Mouse (Mus musculus) MEL (cell line): ENCODE measurements around the gene Dnajc5g. TPM values are rescaled to one million over a fixed set of nuclear protein-coding genes. Genes with fewer than 3 reads are reported as not detected.
A peak's percentile ranks its signal among the peaks of the same experiment; 100 is the strongest.

Source experiments
- DNase-seq: peaks from one replicate; pipeline ENCODE4 v3.0.0; 2011; ENCODE audit warnings: low read depth, low spot score
- H3K27ac ChIP-seq: 2 replicates; pipeline ENCODE4 v1.5.1; 2012; ENCODE audit warnings: low read depth, mild to moderate bottlenecking, control low read depth, low read length, moderate library complexity; ENCODE audit not compliant: control insufficient read depth
- H3K27me3 ChIP-seq, 2 experiments: fragments of 150-350 bp in 1 of 2; sonication (generic) in 1 of 2; 2 replicates each; pipeline ENCODE4 v1.6.1; 2012; ENCODE audit warnings: low read length in 2 of 2, mild to moderate bottlenecking in 2 of 2, improper control_type of control experiment in 1 of 2, moderate library complexity in 1 of 2; ENCODE audit not compliant: insufficient read depth in 2 of 2, control insufficient read depth in 1 of 2
- H3K36me3 ChIP-seq, 2 experiments: 2 replicates each; pipeline ENCODE4 v1.6.1; 2012 to 2014; ENCODE audit warnings: low read length in 2 of 2, improper control_type of control experiment in 1 of 2, inconsistent platforms in 1 of 2, mild to moderate bottlenecking in 1 of 2; ENCODE audit not compliant: insufficient read depth in 2 of 2, control insufficient read depth in 1 of 2
- H3K4me1 ChIP-seq, 2 experiments: fragments of 150-350 bp in 1 of 2; sonication (generic) in 1 of 2; 2 replicates each; pipeline ENCODE4 v1.6.1; 2012; ENCODE audit warnings: low read length in 2 of 2, improper control_type of control experiment in 1 of 2, mild to moderate bottlenecking in 1 of 2; ENCODE audit not compliant: insufficient read depth in 2 of 2, control insufficient read depth in 1 of 2
- H3K4me3 ChIP-seq, 2 experiments: fragments of 150-350 bp in 1 of 2; sonication (generic) in 1 of 2; 2 replicates each; pipeline ENCODE4 v1.5.1; 2012; ENCODE audit warnings: low read depth in 2 of 2, low read length in 2 of 2, mild to moderate bottlenecking in 2 of 2, moderate library complexity in 2 of 2, control low read depth in 1 of 2, improper control_type of control experiment in 1 of 2; ENCODE audit not compliant: control insufficient read depth in 1 of 2, insufficient read depth in 1 of 2
- H3K79me2 ChIP-seq: 2 replicates; pipeline ENCODE4 v1.6.1; 2012; ENCODE audit warnings: mild to moderate bottlenecking, low read length, moderate library complexity; ENCODE audit not compliant: control insufficient read depth, poor library complexity, insufficient read depth
- H3K9ac ChIP-seq: 2 replicates; pipeline ENCODE4 v1.6.1; 2012; ENCODE audit warnings: low read depth, mild to moderate bottlenecking, control low read depth, low read length, moderate library complexity; ENCODE audit not compliant: control insufficient read depth, poor library complexity, severe bottlenecking
- H3K9me3 ChIP-seq: fragments of 150-350 bp; sonication (generic); replicated peaks from 2 replicates; pipeline ENCODE4 v1.6.1; 2012; ENCODE audit warnings: mild to moderate bottlenecking, low read length, improper control_type of control experiment, moderate library complexity; ENCODE audit not compliant: insufficient read depth
- BHLHE40 ChIP-seq: IDR thresholded peaks from 2 replicates; pipeline ENCODE4 v1.6.1; 2012; ENCODE audit warnings: low read depth, mild to moderate bottlenecking, inconsistent platforms, low read length, improper control_type of control experiment, borderline replicate concordance
- CHD1 ChIP-seq: IDR thresholded peaks from 2 replicates; pipeline ENCODE4 v1.6.1; 2012; ENCODE audit warnings: low read depth, mild to moderate bottlenecking, inconsistent platforms, low read length, improper control_type of control experiment
- CHD2 ChIP-seq: IDR thresholded peaks from 2 replicates; pipeline ENCODE4 v1.6.1; 2011; ENCODE audit warnings: low read length, improper control_type of control experiment
- CTCF ChIP-seq, 3 experiments: IDR thresholded peaks in 2 of 3; conservative IDR thresholded peaks in 1 of 3; 2 replicates each; pipeline ENCODE4 v1.5.1; 2011 to 2012; ENCODE audit warnings: low read length in 3 of 3, low read depth in 2 of 3, mild to moderate bottlenecking in 2 of 3, improper control_type of control experiment in 1 of 3, inconsistent platforms in 1 of 3, mixed read lengths in 1 of 3, moderate library complexity in 1 of 3; ENCODE audit not compliant: control insufficient read depth in 1 of 3, insufficient read depth in 1 of 3, poor library complexity in 1 of 3, severe bottlenecking in 1 of 3
- E2F4 ChIP-seq: IDR thresholded peaks from 2 replicates; pipeline ENCODE4 v1.6.1; 2011; ENCODE audit warnings: low read depth, low read length, improper control_type of control experiment, borderline replicate concordance
- ELF1 ChIP-seq: IDR thresholded peaks from 2 replicates; pipeline ENCODE4 v1.6.1; 2014; ENCODE audit warnings: low read depth, mild to moderate bottlenecking, inconsistent platforms, low read length, improper control_type of control experiment, moderate library complexity
- EP300 ChIP-seq, 2 experiments: IDR thresholded peaks; 2 replicates each; pipeline ENCODE4 v1.6.1; 2011; ENCODE audit warnings: improper control_type of control experiment in 2 of 2, low read length in 2 of 2, low read depth in 1 of 2, mild to moderate bottlenecking in 1 of 2
- ETS1 ChIP-seq: IDR thresholded peaks from 2 replicates; pipeline ENCODE4 v1.6.1; 2012; ENCODE audit warnings: low read depth, mild to moderate bottlenecking, inconsistent platforms, low read length, improper control_type of control experiment, moderate library complexity
- GATA1 ChIP-seq: IDR thresholded peaks from 2 replicates; pipeline ENCODE4 v1.6.1; 2011; ENCODE audit warnings: low read depth, low read length, improper control_type of control experiment
- HCFC1 ChIP-seq: IDR thresholded peaks from 2 replicates; pipeline ENCODE4 v1.6.1; 2012; ENCODE audit warnings: low read depth, mild to moderate bottlenecking, inconsistent platforms, low read length, improper control_type of control experiment, moderate library complexity
- JUND ChIP-seq: IDR thresholded peaks from 2 replicates; pipeline ENCODE4 v1.6.1; 2011; ENCODE audit warnings: low read depth, mild to moderate bottlenecking, improper control_type of control experiment, low read length
- KAT2A ChIP-seq: conservative IDR thresholded peaks from 2 replicates; pipeline ENCODE4 v1.6.1; 2012; ENCODE audit warnings: low read depth, low read length, improper control_type of control experiment, inconsistent platforms
- MAFK ChIP-seq: IDR thresholded peaks from 2 replicates; pipeline ENCODE4 v1.6.1; 2011; ENCODE audit warnings: low read depth, mild to moderate bottlenecking, low read length, improper control_type of control experiment, borderline replicate concordance
- MAX ChIP-seq: IDR thresholded peaks from 2 replicates; pipeline ENCODE4 v1.6.1; 2011; ENCODE audit warnings: low read length, improper control_type of control experiment
- MAZ ChIP-seq: IDR thresholded peaks from 2 replicates; pipeline ENCODE4 v1.6.1; 2012; ENCODE audit warnings: low read depth, mild to moderate bottlenecking, inconsistent platforms, low read length, improper control_type of control experiment
- MEF2A ChIP-seq: IDR thresholded peaks from 2 replicates; pipeline ENCODE4 v1.6.1; 2014; ENCODE audit warnings: low read depth, mild to moderate bottlenecking, inconsistent platforms, low read length, improper control_type of control experiment; ENCODE audit not compliant: poor library complexity, insufficient replicate concordance, severe bottlenecking; ENCODE audit errors: extremely low read depth
- MXI1 ChIP-seq: IDR thresholded peaks from 2 replicates; pipeline ENCODE4 v1.6.1; 2011; ENCODE audit warnings: mild to moderate bottlenecking, low read depth, low read length, improper control_type of control experiment
- MYB ChIP-seq: IDR thresholded peaks from 2 replicates; pipeline ENCODE4 v1.6.1; 2011; ENCODE audit warnings: mild to moderate bottlenecking, low read depth, low read length, improper control_type of control experiment
- MYC ChIP-seq: IDR thresholded peaks from 2 replicates; pipeline ENCODE4 v1.6.1; 2011; ENCODE audit warnings: low read depth, mild to moderate bottlenecking, low read length, improper control_type of control experiment, moderate library complexity
- NELFE ChIP-seq: IDR thresholded peaks from 2 replicates; pipeline ENCODE4 v1.6.1; 2011; ENCODE audit warnings: low read depth, low read length, improper control_type of control experiment
- NRF1 ChIP-seq: IDR thresholded peaks from 2 replicates; pipeline ENCODE4 v1.6.1; 2014; ENCODE audit warnings: low read depth, mild to moderate bottlenecking, inconsistent platforms, low read length, improper control_type of control experiment, moderate library complexity; ENCODE audit not compliant: poor library complexity, insufficient read depth, severe bottlenecking
- POLR2AphosphoS2 ChIP-seq: IDR thresholded peaks from 2 replicates; pipeline ENCODE4 v1.6.1; 2011; ENCODE audit warnings: low read length, improper control_type of control experiment
- POLR2AphosphoS5 ChIP-seq: IDR thresholded peaks from 2 replicates; pipeline ENCODE4 v1.6.1; 2012; ENCODE audit warnings: low read depth, borderline replicate concordance, mild to moderate bottlenecking, inconsistent platforms, low read length, moderate library complexity, mixed read lengths
- RAD21 ChIP-seq: IDR thresholded peaks from 2 replicates; pipeline ENCODE4 v1.6.1; 2011; ENCODE audit warnings: mild to moderate bottlenecking, low read depth, low read length, improper control_type of control experiment
- RCOR1 ChIP-seq: IDR thresholded peaks from 2 replicates; pipeline ENCODE4 v1.6.1; 2012; ENCODE audit warnings: low read depth, mild to moderate bottlenecking, inconsistent platforms, low read length, improper control_type of control experiment
- SIN3A ChIP-seq: IDR thresholded peaks from 2 replicates; pipeline ENCODE4 v1.6.1; 2012; ENCODE audit warnings: low read length, improper control_type of control experiment, inconsistent platforms
- SMC3 ChIP-seq: IDR thresholded peaks from 2 replicates; pipeline ENCODE4 v1.6.1; 2011; ENCODE audit warnings: low read depth, low read length, improper control_type of control experiment
- TAL1 ChIP-seq: IDR thresholded peaks from 2 replicates; pipeline ENCODE4 v1.6.1; 2012; ENCODE audit warnings: mild to moderate bottlenecking, inconsistent platforms, low read length, moderate library complexity, mixed read lengths
- TBP ChIP-seq: IDR thresholded peaks from 2 replicates; pipeline ENCODE4 v1.8.0; 2011; ENCODE audit warnings: low read depth, low read length, improper control_type of control experiment
- TCF12 ChIP-seq: IDR thresholded peaks from 2 replicates; pipeline ENCODE4 v1.6.1; 2014; ENCODE audit warnings: low read depth, mild to moderate bottlenecking, inconsistent platforms, low read length, improper control_type of control experiment, moderate library complexity
- UBTF ChIP-seq: IDR thresholded peaks from 2 replicates; pipeline ENCODE4 v1.6.1; 2012; ENCODE audit warnings: low read depth, mild to moderate bottlenecking, inconsistent platforms, low read length, improper control_type of control experiment, moderate library complexity, borderline replicate concordance; ENCODE audit not compliant: insufficient read depth
- USF1 ChIP-seq: IDR thresholded peaks from 2 replicates; pipeline ENCODE4 v1.6.1; 2014; ENCODE audit warnings: low read depth, mild to moderate bottlenecking, inconsistent platforms, low read length, improper control_type of control experiment, moderate library complexity
- USF2 ChIP-seq, 2 experiments: IDR thresholded peaks; 2 replicates each; pipeline ENCODE4 v1.6.1; 2011 to 2012; ENCODE audit warnings: improper control_type of control experiment in 2 of 2, low read length in 2 of 2, borderline replicate concordance in 1 of 2, inconsistent platforms in 1 of 2, low read depth in 1 of 2, mild to moderate bottlenecking in 1 of 2; ENCODE audit not compliant: insufficient read depth in 1 of 2
- ZC3H11A ChIP-seq: IDR thresholded peaks from 2 replicates; pipeline ENCODE4 v1.6.1; 2012; ENCODE audit warnings: low read depth, mild to moderate bottlenecking, inconsistent platforms, low read length, improper control_type of control experiment
- ZKSCAN1 ChIP-seq: IDR thresholded peaks from 2 replicates; pipeline ENCODE4 v1.6.1; 2012; ENCODE audit warnings: low read depth, mild to moderate bottlenecking, inconsistent platforms, low read length, improper control_type of control experiment, moderate library complexity
- ZMIZ1 ChIP-seq: IDR thresholded peaks from 2 replicates; pipeline ENCODE4 v1.6.1; 2012; ENCODE audit warnings: low read depth, mild to moderate bottlenecking, inconsistent platforms, low read length, improper control_type of control experiment, moderate library complexity
- ZNF384 ChIP-seq: IDR thresholded peaks from 2 replicates; pipeline ENCODE4 v1.6.1; 2012; ENCODE audit warnings: low read depth, mild to moderate bottlenecking, inconsistent platforms, low read length, improper control_type of control experiment
- polyA plus RNA-seq, 2 experiments: library from polyadenylated mRNA; stranded (reverse) in 1 of 2; unstranded in 1 of 2; fragments of >175 nt in 1 of 2; fragments of >200 nt in 1 of 2; gene quantifications; 2 replicates each; pipeline versions ENCODE4 v1.2.1 to v1.2.4; 2012; ENCODE audit warnings: low replicate concordance in 2 of 2, low read depth in 1 of 2; ENCODE audit not compliant: insufficient read length in 2 of 2, insufficient read depth in 1 of 2, missing spikeins in 1 of 2
- total RNA-seq: library from RNA; depleted of rRNA; stranded (reverse); fragments of 300-350 nt; gene quantifications from 2 replicates; pipeline ENCODE4 v1.2.3, GENCODE M21; 2012

Gene Dnajc5g
- total and polyA plus RNA-seq, 3 experiments, result not detected

GRCm38 (mm10) chr5:31154152-31154553 lies 48.1 kb downstream of the Dnajc5g start, which contains the start of gene Mpv17:
TSS of gene Mpv17 (minus strand) at chr5:31154251.
- peak within 1 kb of the TSS; percentile 73 for H3K9ac ChIP-seq
- H3K27ac ChIP-seq, result peak within 1 kb of the TSS; percentile 12; the same call in 1 of the 2 replicates
- DNase-seq, result peak; percentile 89
- no peaks in the 10 kb centered on the region; a peak in 1 of 4 replicates for H3K4me1 ChIP-seq
- H3K36me3 ChIP-seq, result peaks cover 0 to 22% of the 10 kb centered on the region in 2 experiments; a peak in 2 of 4 replicates
- no peaks in the 10 kb centered on the region for H3K27me3 ChIP-seq
- H3K79me2 ChIP-seq, result no peaks in the 10 kb centered on the region; the same call in 1 of the 2 replicates
- no peaks in the 10 kb centered on the region for H3K9me3 ChIP-seq
- H3K4me3 ChIP-seq, result peak within 1 kb of the TSS; percentile 74 to 76
- TF ChIP-seq POLR2AphosphoS5 (0 out of 2 replicates have a peak, but pooled peaks have one; percentile 47), MYC (no peak; the same call in 1 of the 2 replicates), RAD21 (no peak), NELFE (peak; percentile 62), MEF2A (no peak), ETS1 (no peak; the same call in 1 of the 2 replicates), BHLHE40 (peak; percentile 96), ZC3H11A (no peak), CHD1 (no peak; the same call in 1 of the 2 replicates), HCFC1 (peak; percentile 84), ZKSCAN1 (peak; percentile 37; the same call in 1 of the 2 replicates), TBP (no peak; the same call in 1 of the 2 replicates), CTCF (IDR thresholded peaks at IDR 0.05 in 2 of 3, conservative IDR thresholded peaks at IDR 0.05 in 1 of 3; ENCODE audit: control insufficient read depth in 1 of 3, insufficient read depth in 1 of 3, low read depth in 2 of 3, low read length in 3 of 3, poor library complexity in 1 of 3, severe bottlenecking in 1 of 3) (no peak), MYB (no peak), E2F4 (no peak), MAFK (no peak), SIN3A (peak; percentile 90), MXI1 (peak; percentile 77), MAZ (peak; percentile 48; the same call in 1 of the 2 replicates), POLR2AphosphoS2 (peak; percentile 98), ZNF384 (no peak), ZMIZ1 (peak; percentile 85; the same call in 1 of the 2 replicates), RCOR1 (no peak), USF1 (peak; percentile 98), CHD2 (no peak; the same call in 1 of the 2 replicates), KAT2A (no peak; the same call in 1 of the 2 replicates), EP300 (IDR thresholded peaks at IDR 0.05; ENCODE audit: low read depth in 1 of 2, low read length in 2 of 2) (no peak), USF2 (IDR thresholded peaks at IDR 0.05; ENCODE audit: borderline replicate concordance in 1 of 2, insufficient read depth in 1 of 2, low read depth in 1 of 2, low read length in 2 of 2) (peak; percentile 62 to 87), NRF1 (peak; percentile 75), JUND (no peak), UBTF (no peak), ELF1 (peak; percentile 91), MAX (peak; percentile 94), SMC3 (no peak), GATA1 (no peak), TAL1 (no peak), TCF12 (0 out of 2 replicates have a peak, but pooled peaks have one; percentile 33)
